Mouse (Mus musculus) lung, postnatal 0 days (tissue): ENCODE results near the gene Nanos2. TPM values are rescaled to one million over a fixed set of nuclear protein-coding genes. Genes with fewer than 3 reads are reported as not detected.

Experiments
- ATAC-seq: fragments of 200-750 bp; cut with Nextera tagmentation; 2 replicates; pipeline ENCODE4 v1.8.0; 2017; ENCODE audit warnings: moderate library complexity
- DNase-seq: peaks from one replicate; pipeline ENCODE4 v3.0.0-alpha.2; 2016; ENCODE audit warnings: low spot score
- H3K27ac ChIP-seq: fragments of 300-500 bp; sonication (generic); 2 replicates; pipeline ENCODE4 v1.5.1; 2014; ENCODE audit warnings: antibody characterized with exemption, mild to moderate bottlenecking, low read length, mixed read lengths
- H3K27me3 ChIP-seq: fragments of 300-500 bp; sonication (generic); replicated peaks from 2 replicates; pipeline ENCODE4 v1.6.1; 2014; ENCODE audit warnings: low read length, mixed read lengths; ENCODE audit not compliant: insufficient read depth
- H3K36me3 ChIP-seq: fragments of 300-500 bp; sonication (generic); 2 replicates; pipeline ENCODE4 v1.6.1; 2014; ENCODE audit warnings: low read length, mixed read lengths; ENCODE audit not compliant: insufficient read depth
- H3K4me1 ChIP-seq: fragments of 300-500 bp; sonication (generic); 2 replicates; pipeline ENCODE4 v1.6.1; 2014; ENCODE audit warnings: antibody characterized with exemption, low read depth, low read length, mixed read lengths; ENCODE audit not compliant: insufficient read depth
- H3K4me2 ChIP-seq: fragments of 300-500 bp; sonication (generic); replicated peaks from 2 replicates; pipeline ENCODE4 v1.6.1; 2014; ENCODE audit warnings: low read depth, mild to moderate bottlenecking, low read length, moderate library complexity, mixed read lengths
- H3K4me3 ChIP-seq: fragments of 300-500 bp; sonication (generic); 2 replicates; pipeline ENCODE4 v1.5.1; 2014; ENCODE audit warnings: low read depth, low read length
- H3K9ac ChIP-seq: fragments of 300-500 bp; sonication (generic); replicated peaks from 2 replicates; pipeline ENCODE4 v1.6.1; 2014; ENCODE audit warnings: low read depth, mild to moderate bottlenecking
- H3K9me3 ChIP-seq: fragments of 300-500 bp; sonication (generic); 2 replicates; pipeline ENCODE4 v1.6.1; 2016; ENCODE audit warnings: low read length, mixed read lengths
- CTCF ChIP-seq: IDR thresholded peaks from 2 replicates; pipeline ENCODE4 v1.5.1; 2016; ENCODE audit warnings: antibody characterized with exemption, mild to moderate bottlenecking
- EP300 ChIP-seq: IDR thresholded peaks from 2 replicates; pipeline ENCODE4 v1.6.1; 2016; ENCODE audit warnings: antibody characterized with exemption, mild to moderate bottlenecking, control low read depth
- WGBS: fragments of 180-500 bp; shearing (Covaris S2); extraction: QIAGEN DNeasy Blood & Tissue Kit; methylation state at CpG from one replicate; pipeline ENCODE4 v1.1.7; 2014; 5-methylcytosine and 5-hydroxymethylcytosine counted together
- polyA plus RNA-seq: library from polyadenylated mRNA; unstranded; fragments of >200 nt; fragmentation: Nextera tagmentation; extraction: Ambion mirVana; gene quantifications from 2 replicates; pipeline ENCODE4 v1.2.1, GENCODE M21; 2015

Gene Nanos2
- polyA plus RNA-seq, 1 experiment from 2014 or later: not detected

- DNase-seq (peak; percentile 96), ATAC-seq (peak; percentile 65)
- Histone ChIP-seq H3K4me3 (peak overlapping the region; percentile 38), H3K4me1 (peaks cover 38% of the 10 kb centered on the region), H3K27me3 (no peaks in the 10 kb centered on the region), H3K36me3 (no peaks in the 10 kb centered on the region), H3K4me2 (peak overlapping the region; percentile 70), H3K9me3 (no peaks in the 10 kb centered on the region), H3K9ac (peak overlapping the region; percentile 58), H3K27ac (peak overlapping the region; percentile 86)
- WGBS: under 1% methylated on average over 17 of the region's 17 CpGs
- TF ChIP-seq CTCF (no peak), EP300 (no peak; the same call in 1 of the 2 replicates)
Observed at GRCm38 (mm10) chr7:19002848-19003498, 15.8 kb downstream of the Nanos2 start.

- DNase-seq: peak; percentile 97
- Histone ChIP-seq H3K4me3 (peak within 1 kb of the TSS; percentile 78), H3K36me3 (no peaks in the 10 kb centered on the region), H3K9me3 (no peaks in the 10 kb centered on the region), H3K4me2 (peak within 1 kb of the TSS; percentile 95), H3K27ac (peak within 1 kb of the TSS; percentile 90), H3K4me1 (peaks cover 38% of the 10 kb centered on the region), H3K9ac (peak within 1 kb of the TSS; percentile 65), H3K27me3 (no peaks in the 10 kb centered on the region)
- TF ChIP-seq CTCF (no peak), EP300 (no peak)
- ATAC-seq: peak; percentile 78
- under 1% methylated on average over 68 of the region's 90 CpGs for WGBS
Observed at GRCm38 (mm10) chr7:19003902-19004630, 16.9 kb downstream of the Nanos2 start, which contains the start of gene Irf2bp1. TSS of gene Irf2bp1 (plus strand) at chr7:19004044.

- ATAC-seq (peak; percentile 3; the same call in 1 of the 2 replicates), DNase-seq (no peak)
- H3K27me3 ChIP-seq: no peaks in the 10 kb centered on the region
- no peaks in the 10 kb centered on the region for H3K9me3 ChIP-seq
- peak overlapping the region; percentile 65 for H3K9ac ChIP-seq
- TF ChIP-seq EP300 (no peak), CTCF (no peak)
- peak overlapping the region; percentile 95 for H3K4me2 ChIP-seq
- H3K36me3 ChIP-seq: no peaks in the 10 kb centered on the region
- WGBS: 8% methylated on average over 34 of the region's 34 CpGs
- H3K27ac ChIP-seq: peak overlapping the region; percentile 90
- H3K4me1 ChIP-seq: peaks cover 38% of the 10 kb centered on the region
- H3K4me3 ChIP-seq: peak overlapping the region; percentile 78
Observed at GRCm38 (mm10) chr7:19004631-19005079, 17.5 kb downstream of the Nanos2 start.

GRCm38 (mm10) chr7:19005417-19006121 is 18.4 kb downstream of the Nanos2 start:
- peaks cover 38% of the 10 kb centered on the region for H3K4me1 ChIP-seq

GRCm38 (mm10) chr7:19006476-19006875 is 19.3 kb downstream of the Nanos2 start:
- ATAC-seq (peak; percentile 23), DNase-seq (peak; percentile 93)
- Histone ChIP-seq H3K4me3 (no peak overlapping the region), H3K4me2 (no peak overlapping the region), H3K27me3 (no peaks in the 10 kb centered on the region), H3K9ac (no peak overlapping the region), H3K36me3 (no peaks in the 10 kb centered on the region), H3K9me3 (no peaks in the 10 kb centered on the region), H3K4me1 (peaks cover 34% of the 10 kb centered on the region), H3K27ac (no peak overlapping the region)
- TF ChIP-seq EP300 (no peak), CTCF (peak; percentile 100)
- WGBS: 5% methylated on average over 12 of the region's 12 CpGs

More at GRCm38 (mm10) chr7:19005417-19006121, 18.4 kb downstream of the Nanos2 start:
- Histone ChIP-seq H3K4me3 (no peak overlapping the region), H3K27me3 (no peaks in the 10 kb centered on the region), H3K9ac (no peak overlapping the region), H3K36me3 (no peaks in the 10 kb centered on the region), H3K9me3 (no peaks in the 10 kb centered on the region), H3K4me2 (peak overlapping the region; percentile 95), H3K27ac (no peak overlapping the region)
- WGBS: 74% methylated on average over 33 of the region's 34 CpGs
- no peak for ATAC-seq
- no peak for TF ChIP-seq CTCF
- TF ChIP-seq EP300: no peak
- DNase-seq: no peak
